Mouse (Mus musculus) embryonic facial prominence, embryonic 10.5 days (tissue): ENCODE measurements around the gene Retnlg. TPM values are rescaled to one million over a fixed set of nuclear protein-coding genes. Genes with fewer than 3 reads are reported as not detected.

Experiments used
- DNase-seq: peaks from one replicate; pipeline ENCODE4 v3.0.0-alpha.2; 2017; ENCODE audit warnings: low spot score
- H3K27ac ChIP-seq: fragments of 300-500 bp; sonication (generic); replicated peaks from 2 replicates; pipeline ENCODE4 v1.5.1; 2016; ENCODE audit warnings: mild to moderate bottlenecking
- H3K27me3 ChIP-seq: fragments of 300-500 bp; sonication (generic); replicated peaks from 2 replicates; pipeline ENCODE4 v1.6.1; 2016; ENCODE audit warnings: low read depth, mild to moderate bottlenecking; ENCODE audit not compliant: poor library complexity, severe bottlenecking
- H3K36me3 ChIP-seq: fragments of 300-500 bp; sonication (generic); replicated peaks from 2 replicates; pipeline ENCODE4 v1.6.1; 2016; ENCODE audit warnings: mild to moderate bottlenecking, moderate library complexity
- H3K4me1 ChIP-seq: fragments of 300-500 bp; sonication (generic); 2 replicates; pipeline ENCODE4 v1.6.1; 2016
- H3K4me3 ChIP-seq: fragments of 300-500 bp; sonication (generic); 2 replicates; pipeline ENCODE4 v1.5.1; 2016; ENCODE audit warnings: mild to moderate bottlenecking, moderate library complexity
- H3K9me3 ChIP-seq: fragments of 300-500 bp; sonication (generic); 2 replicates; pipeline ENCODE4 v1.6.1; 2016; ENCODE audit warnings: mild to moderate bottlenecking
- WGBS: fragments of 180-500 bp; shearing (Covaris S2); methylation state at CpG from one replicate; pipeline ENCODE4 v1.1.7; 2016; 5-methylcytosine and 5-hydroxymethylcytosine counted together
- polyA plus RNA-seq: library from polyadenylated mRNA; unstranded; fragments of >200 nt; fragmentation: Nextera tagmentation; extraction: Ambion mirVana; gene quantifications from 2 replicates; pipeline ENCODE4 v1.2.1, GENCODE M21; 2016

Gene Retnlg
- polyA plus RNA-seq, 1 experiment from 2014 or later: not detected

GRCm38 (mm10) chr16:48890733-48891132 lies 18.3 kb downstream of the Retnlg start:
- no peak overlapping the region for H3K4me3 ChIP-seq
- H3K36me3 ChIP-seq: no peaks in the 10 kb centered on the region
- H3K4me1 ChIP-seq: no peaks in the 10 kb centered on the region
- no peaks in the 10 kb centered on the region for H3K9me3 ChIP-seq
- 84% methylated on average over 2 of the region's 2 CpGs for WGBS
- no peak for DNase-seq
- no peaks in the 10 kb centered on the region for H3K27me3 ChIP-seq
- H3K27ac ChIP-seq: no peak overlapping the region

- Histone ChIP-seq H3K36me3 (no peaks in the 10 kb centered on the region), H3K27ac (no peak overlapping the region), H3K4me3 (no peak overlapping the region), H3K9me3 (peaks cover 2% of the 10 kb centered on the region; the same call in 1 of the 2 replicates), H3K4me1 (no peaks in the 10 kb centered on the region), H3K27me3 (no peaks in the 10 kb centered on the region)
- 83% methylated on average over 1 of the region's 1 CpGs for WGBS
- no peak for DNase-seq
Measured at GRCm38 (mm10) chr16:48899868-48900267, 27.4 kb downstream of the Retnlg start.

- Histone ChIP-seq H3K4me1 (no peaks in the 10 kb centered on the region), H3K36me3 (no peaks in the 10 kb centered on the region), H3K9me3 (no peaks in the 10 kb centered on the region), H3K27ac (no peak overlapping the region), H3K4me3 (no peak overlapping the region), H3K27me3 (no peaks in the 10 kb centered on the region)
- WGBS: 97% methylated on average over 1 of the region's 1 CpGs
- no peak for DNase-seq
Measured at GRCm38 (mm10) chr16:48911184-48911583, 38.8 kb downstream of the Retnlg start.

- no peaks in the 10 kb centered on the region for H3K36me3 ChIP-seq
- no peak overlapping the region for H3K27ac ChIP-seq
- H3K4me1 ChIP-seq: no peaks in the 10 kb centered on the region
- H3K27me3 ChIP-seq: no peaks in the 10 kb centered on the region
- no peaks in the 10 kb centered on the region for H3K9me3 ChIP-seq
- no peak overlapping the region for H3K4me3 ChIP-seq
- no peak for DNase-seq
- 97% methylated on average over 3 of the region's 3 CpGs for WGBS
Measured at GRCm38 (mm10) chr16:48913206-48913605, 40.8 kb downstream of the Retnlg start.

- H3K9me3 ChIP-seq: no peaks in the 10 kb centered on the region
- no peak overlapping the region for H3K4me3 ChIP-seq
- peaks cover 82% of the 10 kb centered on the region for H3K36me3 ChIP-seq
- no peak for DNase-seq
- WGBS: 95% methylated on average over 1 of the region's 1 CpGs
- H3K27ac ChIP-seq: no peak overlapping the region
- no peaks in the 10 kb centered on the region for H3K4me1 ChIP-seq
- H3K27me3 ChIP-seq: no peaks in the 10 kb centered on the region
Measured at GRCm38 (mm10) chr16:48923724-48924123, 51.3 kb downstream of the Retnlg start.

Other genes with a start within 250 kb of the Retnlg start
- not detected in 2 replicates for gene Trat1, start 100.6 kb upstream of the Retnlg start, polyA plus RNA-seq
- not detected in 2 replicates for gene Retnlb, start 55.8 kb upstream of the Retnlg start, polyA plus RNA-seq
- gene Retnla, start 30.1 kb upstream of the Retnlg start, polyA plus RNA-seq: not detected in 2 replicates
- gene Dzip3, start 121.5 kb downstream of the Retnlg start, polyA plus RNA-seq: 30.8 and 35.6 TPM in 2 replicates
- 46.1 and 46.8 TPM in 2 replicates for gene Cip2a, start 121.6 kb downstream of the Retnlg start, polyA plus RNA-seq
- gene Myh15, start 184.9 kb downstream of the Retnlg start, polyA plus RNA-seq: 0.04 and 0.05 TPM in 2 replicates